Mouse (Mus musculus): ENCODE results near the gene Fcho2.

DNA sequence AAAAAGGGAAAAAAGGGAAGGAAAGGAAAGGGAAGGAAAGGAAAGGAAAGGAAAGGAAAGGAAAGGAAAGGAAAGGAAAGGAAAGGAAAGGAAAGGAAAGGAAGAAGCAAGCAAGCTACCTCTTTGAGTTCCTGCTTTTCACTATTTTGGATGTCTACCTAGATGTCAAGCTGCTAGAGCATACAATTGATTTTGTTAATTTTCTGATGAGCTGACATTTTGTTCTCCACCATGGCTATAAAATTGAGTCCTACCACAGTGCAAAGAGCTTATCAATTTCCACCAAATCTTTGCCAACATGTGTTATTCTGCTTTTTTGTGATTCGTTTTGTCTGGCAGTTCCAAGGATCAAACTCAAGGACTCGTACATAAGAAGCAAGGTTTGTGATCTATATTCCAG, 77.0 kb downstream of the Fcho2 start:
- TF ChIP-seq CTCF (IDR thresholded peaks at IDR 0.05 in 2 of 3, conservative IDR thresholded peaks at IDR 0.05 in 1 of 3; ENCODE audit: control insufficient read depth in 1 of 3, insufficient read depth in 1 of 3, low read depth in 2 of 3, low read length in 3 of 3, poor library complexity in 1 of 3, severe bottlenecking in 1 of 3) (no peak), GATA1 (IDR thresholded peaks at IDR 0.05; ENCODE audit: low read depth, low read length) (no peak), USF1 (IDR thresholded peaks at IDR 0.05; ENCODE audit: low read depth, low read length) (no peak), SMC3 (IDR thresholded peaks at IDR 0.05; ENCODE audit: low read depth, low read length) (no peak), ZMIZ1 (IDR thresholded peaks at IDR 0.05; ENCODE audit: low read depth, low read length) (no peak), E2F4 (IDR thresholded peaks at IDR 0.05; ENCODE audit: borderline replicate concordance, low read depth, low read length) (no peak), MAFK (IDR thresholded peaks at IDR 0.05; ENCODE audit: borderline replicate concordance, low read depth, low read length) (no peak), POLR2A (IDR thresholded peaks at IDR 0.05; ENCODE audit: control insufficient read depth in 1 of 2, insufficient read depth in 1 of 2, low read depth in 1 of 2, low read length in 2 of 2, poor library complexity in 1 of 2) (no peak), MYC (IDR thresholded peaks at IDR 0.05; ENCODE audit: low read depth, low read length) (no peak)
